Mouse (Mus musculus) small intestine, adult 2 months (tissue): ENCODE results near the gene Duox2.

ENCODE experiments used
- CTCF ChIP-seq: fragments of 200-500 bp; IDR thresholded peaks from 2 replicates; pipeline ENCODE4 v1.5.1; 2012; ENCODE audit warnings: low read depth, mild to moderate bottlenecking, control low read depth, inconsistent platforms, low read length, moderate library complexity, mixed read lengths; ENCODE audit not compliant: insufficient replicate concordance, insufficient read length; ENCODE audit errors: extremely low read depth
- POLR2A ChIP-seq: fragments of 200-500 bp; IDR thresholded peaks from 2 replicates; pipeline ENCODE4 v1.6.1; 2012; ENCODE audit warnings: low read depth, mild to moderate bottlenecking, control low read depth, inconsistent platforms, low read length, moderate library complexity

DNA sequence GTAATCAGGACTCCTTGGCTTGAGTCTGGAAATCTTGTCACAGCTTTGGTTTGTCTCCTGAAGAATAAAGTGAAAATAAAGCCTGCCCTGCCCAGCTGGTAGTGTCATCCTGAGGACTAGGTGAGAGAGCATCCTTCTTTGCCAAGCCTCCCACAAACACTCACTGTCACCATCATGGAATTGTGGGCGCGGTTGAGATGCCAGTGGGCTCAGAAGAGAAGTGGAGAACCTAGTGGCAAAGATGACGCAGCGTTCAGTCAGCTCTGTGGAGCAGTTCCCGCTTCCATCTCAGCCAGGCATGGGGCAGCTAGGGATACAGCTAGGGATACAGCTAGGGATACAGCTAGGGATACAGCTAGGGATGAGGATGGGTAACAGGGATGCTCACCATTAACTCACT lies 42.3 kb downstream of the Duox2 start:
- TF ChIP-seq CTCF (no peak), POLR2A (no peak)
